Mouse (Mus musculus) hindbrain, embryonic 13.5 days (tissue): Measurements from ENCODE around the gene Foxg1. TPM values are rescaled to one million over a fixed set of nuclear protein-coding genes. Genes with fewer than 3 reads are reported as not detected.

Experiments used
- polyA plus RNA-seq: library from polyadenylated mRNA; unstranded; fragments of >200 nt; fragmentation: Nextera tagmentation; extraction: Ambion mirVana; gene quantifications from 2 replicates; pipeline ENCODE4 v1.2.1, GENCODE M21; 2015

The Foxg1 gene
- polyA plus RNA-seq, 1 experiment from 2014 or later = 0.40 TPM

Other genes with a start within 250 kb of the Foxg1 start
- not detected in 2 replicates for gene Gm43517, start 2.5 kb downstream of the Foxg1 start, polyA plus RNA-seq